Mouse (Mus musculus): ENCODE data around the gene Gimap9.

- no peak for TF ChIP-seq MYOD1 (IDR thresholded peaks at IDR 0.05; ENCODE audit: control insufficient read depth, insufficient read length, low read depth)
- no peak for TF ChIP-seq CTCF (IDR thresholded peaks at IDR 0.05; ENCODE audit: control insufficient read depth, insufficient read depth, insufficient read length)
- TF ChIP-seq FOSL1 (IDR thresholded peaks at IDR 0.05; ENCODE audit: insufficient read depth, low read length, poor library complexity, severe bottlenecking), result no peak
- TF ChIP-seq MYOG (IDR thresholded peaks at IDR 0.05; ENCODE audit: control insufficient read depth, extremely low read depth, insufficient read length), result no peak
- no peak for TF ChIP-seq USF1 (IDR thresholded peaks at IDR 0.05; ENCODE audit: low read depth)
Observed at GRCm38 (mm10) chr6:48679701-48680100, 3.8 kb downstream of the Gimap9 start.
